Mouse (Mus musculus) liver, adult 2 months (tissue): ENCODE results near the gene Otud4.

Experiments
- CTCF ChIP-seq: fragments of 200-500 bp; IDR thresholded peaks from 2 replicates; pipeline ENCODE4 v1.5.1; 2011; ENCODE audit warnings: low read depth, low read length, control low read depth
- POLR2A ChIP-seq: fragments of 200-500 bp; IDR thresholded peaks from 2 replicates; pipeline ENCODE4 v1.6.1; 2011; ENCODE audit warnings: low read length, control low read depth; ENCODE audit not compliant: insufficient read depth; ENCODE audit errors: extremely low read depth

GRCm38 (mm10) chr8:79692531-79692930 lies 53.1 kb downstream of the Otud4 start:
- TF ChIP-seq CTCF (no peak), POLR2A (no peak)
